Mouse (Mus musculus) ES-E14 (cell line): ENCODE measurements around the gene Krt32.

Experiments
- CHD2 ChIP-seq: IDR thresholded peaks from 2 replicates; pipeline ENCODE4 v1.6.1; 2014; ENCODE audit warnings: mild to moderate bottlenecking, low read depth, low read length, inconsistent platforms
- HCFC1 ChIP-seq: IDR thresholded peaks from 2 replicates; pipeline ENCODE4 v1.6.1; 2012; ENCODE audit warnings: low read length, inconsistent platforms, borderline replicate concordance; ENCODE audit not compliant: insufficient read depth
- MAFK ChIP-seq: IDR thresholded peaks from 2 replicates; pipeline ENCODE4 v1.6.1; 2014; ENCODE audit warnings: mild to moderate bottlenecking, low read depth, low read length, inconsistent platforms; ENCODE audit not compliant: insufficient read depth
- ZC3H11A ChIP-seq: IDR thresholded peaks from 2 replicates; pipeline ENCODE4 v1.6.1; 2012; ENCODE audit warnings: low read depth, mild to moderate bottlenecking, inconsistent platforms, low read length, borderline replicate concordance

- TF ChIP-seq HCFC1 (no peak), MAFK (no peak), ZC3H11A (no peak), CHD2 (no peak)
Measured at GRCm38 (mm10) chr11:100102693-100103429, 14.8 kb upstream of the Krt32 start.
